Comparison of ENCODE assay signal across 24 mouse cellular contexts in genomic region chr19:11134852-11135251, GRCm38 (mm10). TPM values are rescaled to one million over a fixed set of nuclear protein-coding genes. Genes with fewer than 3 reads are reported as not detected.
"Had no signal": no experiment of that assay in that cellular context is flagged by ENCODE, and none has a peak within 500 bp of the region (broad histone marks: within the 10 kb centered on the region; RNA-seq: fewer than 3 reads in every experiment).

No protein-coding gene starts in this region.

- H3K4me2 ChIP-seq: neural tube, embryonic 12.5 days; neural tube, embryonic 13.5 days; neural tube, embryonic 15.5 days; stomach, embryonic 15.5 days had no signal

- H3K9ac ChIP-seq: neural tube, embryonic 12.5 days; neural tube, embryonic 13.5 days; neural tube, embryonic 15.5 days; stomach, embryonic 15.5 days had no signal

- H3K36me3 ChIP-seq: neural tube, embryonic 12.5 days; neural tube, embryonic 13.5 days; neural tube, embryonic 15.5 days; stomach, embryonic 15.5 days had no signal

- DNase-seq: retina, postnatal 1 day; right cerebral cortex, adult 18-20 months; right cerebral cortex, postnatal 14 days; right cerebral cortex, postnatal 25 days; right cerebral cortex, postnatal 4 days; spleen, adult 18-20 months; thymus, adult 18-20 months; thymus, adult 2 months; thymus, postnatal 14 days; thymus, postnatal 25 days; thymus, postnatal 36 days; thymus, postnatal 4 days had no signal

- H3K4me1 ChIP-seq: neural tube, embryonic 12.5 days; neural tube, embryonic 13.5 days; neural tube, embryonic 15.5 days; stomach, embryonic 15.5 days had no signal

- H3K9me3 ChIP-seq: neural tube, embryonic 12.5 days; neural tube, embryonic 13.5 days; neural tube, embryonic 15.5 days; stomach, embryonic 15.5 days had no signal

- H3K27ac ChIP-seq: neural tube, embryonic 12.5 days; neural tube, embryonic 13.5 days; neural tube, embryonic 15.5 days; stomach, embryonic 15.5 days; stomach, postnatal 0 days had no signal

- H3K4me3 ChIP-seq: neural tube, embryonic 12.5 days; neural tube, embryonic 13.5 days; neural tube, embryonic 15.5 days; stomach, embryonic 15.5 days had no signal

- H3K27me3 ChIP-seq: neural tube, embryonic 12.5 days; neural tube, embryonic 13.5 days; neural tube, embryonic 15.5 days; stomach, embryonic 15.5 days had no signal

RNA-seq across cellular contexts. Expression of gene 1700017D01Rik, which starts 4.2 kb away (rescaled TPM):
- polyA plus RNA-seq: neural tube, embryonic 12.5 days; neural tube, embryonic 13.5 days; neural tube, embryonic 14.5 days; neural tube, embryonic 15.5 days; small intestine, adult 2 months; spleen, adult 2 months; stomach, embryonic 14.5 days; stomach, embryonic 15.5 days; stomach, embryonic 16.5 days; stomach, postnatal 0 days; thymus, postnatal 0 days; urinary bladder, adult 2 months had no signal

RNA-seq across cellular contexts. Expression of gene 1700025F22Rik, which starts 30.3 kb away (rescaled TPM):
- polyA plus RNA-seq: neural tube, embryonic 12.5 days; neural tube, embryonic 13.5 days; neural tube, embryonic 14.5 days; neural tube, embryonic 15.5 days; small intestine, adult 2 months; spleen, adult 2 months; stomach, embryonic 14.5 days; stomach, embryonic 15.5 days; stomach, embryonic 16.5 days; stomach, postnatal 0 days; thymus, adult 2 months; thymus, postnatal 0 days; urinary bladder, adult 2 months had no signal

RNA-seq across cellular contexts. Expression of gene Ms4a8a, which starts 54.0 kb away (rescaled TPM):
- polyA plus RNA-seq: neural tube, embryonic 12.5 days; neural tube, embryonic 13.5 days; neural tube, embryonic 14.5 days; neural tube, embryonic 15.5 days had no signal
